Mouse (Mus musculus): Measurements from ENCODE around the gene Camk1d. TPM values are rescaled to one million over a fixed set of nuclear protein-coding genes. Genes with fewer than 3 reads are reported as not detected.
A peak's percentile ranks its signal among the peaks of the same experiment; 100 is the strongest.
"Not testable (repeated sequence)": the region's sequence is repeated elsewhere in the genome, so short reads cannot be mapped to it uniquely, and the experiment has no call there.

The Camk1d gene
- polyA plus RNA-seq, 1 experiment: 14.3 TPM

- TF ChIP-seq CTCF (IDR thresholded peaks at IDR 0.05; ENCODE audit: extremely low read depth, insufficient read length, insufficient replicate concordance, low read depth, low read length) (no peak), POLR2A (IDR thresholded peaks at IDR 0.05; ENCODE audit: low read depth, low read length) (no peak)
- Histone ChIP-seq H3K27ac (ENCODE audit: insufficient read depth, low read depth, low read length) (no peak overlapping the region), H3K4me1 (ENCODE audit: control insufficient read depth, insufficient read depth, insufficient read length, low read length) (peaks cover 2% of the 10 kb centered on the region; the same call in 1 of the 2 replicates), H3K27me3 (ENCODE audit: control insufficient read depth, insufficient read depth, low read length) (no peaks in the 10 kb centered on the region), H3K4me3 (ENCODE audit: low read depth, low read length) (no peak overlapping the region), H3K36me3 (ENCODE audit: control insufficient read depth, insufficient read depth, low read length) (no peaks in the 10 kb centered on the region)
- WGBS: 33% methylated on average over 3 of the region's 3 CpGs
Observed at GRCm38 (mm10) chr2:5258250-5258649, 456.1 kb downstream of the Camk1d start.

- 36% methylated on average over 12 of the region's 12 CpGs for WGBS
- no peaks in the 10 kb centered on the region for H3K36me3 ChIP-seq (ENCODE audit: control insufficient read depth, insufficient read depth, low read length)
Observed at GRCm38 (mm10) chr2:5249969-5250368, 464.3 kb downstream of the Camk1d start.

DNA sequence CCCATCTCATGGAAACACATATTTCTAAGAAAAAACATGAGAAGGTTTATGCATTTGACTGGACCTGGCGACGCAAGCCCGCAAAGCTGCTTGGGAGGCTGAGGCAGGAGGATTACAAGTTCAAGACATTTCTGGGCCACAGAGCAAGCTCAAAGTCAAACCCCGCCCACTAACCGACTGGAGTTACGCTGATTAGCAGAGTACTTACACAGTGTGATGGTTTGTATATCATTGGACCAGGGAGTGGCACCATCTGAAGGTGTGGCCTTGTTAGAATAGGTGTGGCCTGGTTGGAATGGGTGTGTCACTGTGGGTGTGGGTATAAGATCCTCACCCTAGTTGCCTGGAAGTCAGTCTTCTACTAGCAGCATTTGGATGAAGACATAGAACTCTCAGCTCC, 465.1 kb downstream of the Camk1d start:
- WGBS: 76% methylated on average over 6 of the region's 6 CpGs
- not testable (repeated sequence) for H3K4me3 ChIP-seq (ENCODE audit: low read depth, low read length); H3K36me3 ChIP-seq (ENCODE audit: control insufficient read depth, insufficient read depth, low read length); H3K4me1 ChIP-seq (ENCODE audit: control insufficient read depth, insufficient read depth, insufficient read length, low read length); H3K27me3 ChIP-seq (ENCODE audit: control insufficient read depth, insufficient read depth, low read length); H3K27ac ChIP-seq (ENCODE audit: insufficient read depth, low read depth, low read length)

More at GRCm38 (mm10) chr2:5249969-5250368, 464.3 kb downstream of the Camk1d start:
- TF ChIP-seq CTCF (IDR thresholded peaks at IDR 0.05; ENCODE audit: extremely low read depth, insufficient read length, insufficient replicate concordance, low read depth, low read length): peak; percentile 16; the same call in 1 of the 2 replicates
- no peak for TF ChIP-seq POLR2A (IDR thresholded peaks at IDR 0.05; ENCODE audit: low read depth, low read length)
- Histone ChIP-seq H3K4me1 (ENCODE audit: control insufficient read depth, insufficient read depth, insufficient read length, low read length) (no peaks in the 10 kb centered on the region), H3K27ac (ENCODE audit: insufficient read depth, low read depth, low read length) (no peak overlapping the region), H3K27me3 (ENCODE audit: control insufficient read depth, insufficient read depth, low read length) (no peaks in the 10 kb centered on the region), H3K4me3 (ENCODE audit: low read depth, low read length) (no peak overlapping the region)

Other genes starting within 250 kb of the Camk1d start
- 5.3 and 9.4 TPM in 2 replicates for gene Nudt5, start 130.5 kb upstream of the Camk1d start, polyA plus RNA-seq (2012; rRNA removed)
- 21.4 and 39.4 TPM in 2 replicates for gene Cdc123, start 130.6 kb upstream of the Camk1d start, polyA plus RNA-seq (2012; rRNA removed)
- gene Gm13199, start 148.4 kb upstream of the Camk1d start, polyA plus RNA-seq (2012; rRNA removed): 0.93 and 1.5 TPM in 2 replicates
- gene Sec61a2, start 180.9 kb upstream of the Camk1d start, polyA plus RNA-seq (2012; rRNA removed): 4.7 and 10.7 TPM in 2 replicates
- gene Dhtkd1, start 228.3 kb upstream of the Camk1d start, polyA plus RNA-seq (2012; rRNA removed): 0.13 and 0.83 TPM in 2 replicates
- gene Upf2, start 237.0 kb upstream of the Camk1d start, polyA plus RNA-seq (2012; rRNA removed): 0.57 and 1.2 TPM in 2 replicates

All from small intestine, adult 2 months (tissue).